Mouse (Mus musculus) R1 (cell line): Measurements from ENCODE around the gene Gm10134.
A peak's percentile ranks its signal among the peaks of the same experiment; 100 is the strongest.

Experiments
- DNase-seq: peaks from one replicate; pipeline ENCODE4 v3.0.0-alpha.2; 2018; ENCODE audit warnings: low read depth, low spot score

Gm10134 gene

GRCm38 (mm10) chr2:28532938-28533771, 27.3 kb downstream of the Gm10134 start:
- DNase-seq: peak; percentile 91

- DNase-seq: no peak
Measured at GRCm38 (mm10) chr2:28533901-28534435, 28.1 kb downstream of the Gm10134 start.

- DNase-seq: no peak
Measured at GRCm38 (mm10) chr2:28534436-28535262, 28.8 kb downstream of the Gm10134 start.

- DNase-seq: no peak
Measured at GRCm38 (mm10) chr2:28535263-28535540, 29.3 kb downstream of the Gm10134 start.

- DNase-seq: no peak
Measured at GRCm38 (mm10) chr2:28535650-28536049, 29.8 kb downstream of the Gm10134 start.

- DNase-seq: peak; percentile 33
Measured at GRCm38 (mm10) chr2:28536166-28536565, 30.3 kb downstream of the Gm10134 start.

- DNase-seq: no peak
Measured at GRCm38 (mm10) chr2:28536766-28537633, 31.1 kb downstream of the Gm10134 start.

- DNase-seq: peak; percentile 58
Measured at GRCm38 (mm10) chr2:28537634-28537920, 31.7 kb downstream of the Gm10134 start.

- DNase-seq: no peak
Measured at GRCm38 (mm10) chr2:28537995-28538816, 32.3 kb downstream of the Gm10134 start.

GRCm38 (mm10) chr2:28538817-28539128, 32.9 kb downstream of the Gm10134 start:
- no peak for DNase-seq

- DNase-seq: no peak
Measured at GRCm38 (mm10) chr2:28539206-28539605, 33.3 kb downstream of the Gm10134 start.

GRCm38 (mm10) chr2:28539949-28540348, 34.1 kb downstream of the Gm10134 start:
- DNase-seq: no peak

GRCm38 (mm10) chr2:28540587-28541227, 34.8 kb downstream of the Gm10134 start:
- no peak for DNase-seq

GRCm38 (mm10) chr2:28543894-28544293, 38.0 kb downstream of the Gm10134 start:
- no peak for DNase-seq

GRCm38 (mm10) chr2:28545976-28546375, 40.1 kb downstream of the Gm10134 start:
- no peak for DNase-seq

GRCm38 (mm10) chr2:28546560-28546959, 40.7 kb downstream of the Gm10134 start:
- DNase-seq: no peak

GRCm38 (mm10) chr2:28547237-28548172, 41.6 kb downstream of the Gm10134 start:
- peak; percentile 78 for DNase-seq

GRCm38 (mm10) chr2:28549157-28549556, 43.3 kb downstream of the Gm10134 start:
- no peak for DNase-seq

GRCm38 (mm10) chr2:28552301-28552700, 46.4 kb downstream of the Gm10134 start:
- no peak for DNase-seq
